Mouse (Mus musculus) ES-Bruce4 (cell line): ENCODE results near the gene Pigs.

ENCODE experiments used
- CTCF ChIP-seq: IDR thresholded peaks from one replicate; pipeline ENCODE4 v1.8.1; 2011; ENCODE audit warnings: low read depth, low read length
- POLR2A ChIP-seq: IDR thresholded peaks from one replicate; pipeline ENCODE4 v1.8.1; 2011; ENCODE audit warnings: low read length; ENCODE audit not compliant: insufficient read depth

DNA sequence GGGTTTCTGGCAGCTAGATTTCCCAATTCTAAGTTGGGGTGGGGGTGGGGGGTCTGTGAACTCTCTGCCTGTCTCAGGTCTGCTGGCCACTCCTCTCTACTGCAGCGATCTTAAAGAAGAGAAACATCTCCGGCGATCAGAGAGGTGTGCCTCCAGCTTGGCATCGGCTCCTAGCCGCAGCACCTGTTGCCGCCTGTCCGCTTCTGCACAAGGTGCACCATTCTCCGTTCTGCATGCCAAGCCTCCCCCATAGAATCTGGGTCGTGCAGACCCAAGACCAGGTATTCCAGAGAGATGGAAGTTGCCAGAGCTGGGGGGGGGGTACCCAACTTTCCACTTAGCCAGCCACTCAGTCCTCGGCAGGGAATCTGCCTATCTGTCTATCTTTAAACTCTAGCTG is 57.6 kb downstream of the Pigs start:
- TF ChIP-seq CTCF (no peak), POLR2A (no peak)
